Mouse (Mus musculus) ovary, postnatal 10 days (tissue): ENCODE measurements around the gene Gm26558.

Experiments
- DNase-seq: peaks from one replicate; pipeline ENCODE4 v3.0.0; 2022; ENCODE audit warnings: low spot score

Gene Gm26558

DNA sequence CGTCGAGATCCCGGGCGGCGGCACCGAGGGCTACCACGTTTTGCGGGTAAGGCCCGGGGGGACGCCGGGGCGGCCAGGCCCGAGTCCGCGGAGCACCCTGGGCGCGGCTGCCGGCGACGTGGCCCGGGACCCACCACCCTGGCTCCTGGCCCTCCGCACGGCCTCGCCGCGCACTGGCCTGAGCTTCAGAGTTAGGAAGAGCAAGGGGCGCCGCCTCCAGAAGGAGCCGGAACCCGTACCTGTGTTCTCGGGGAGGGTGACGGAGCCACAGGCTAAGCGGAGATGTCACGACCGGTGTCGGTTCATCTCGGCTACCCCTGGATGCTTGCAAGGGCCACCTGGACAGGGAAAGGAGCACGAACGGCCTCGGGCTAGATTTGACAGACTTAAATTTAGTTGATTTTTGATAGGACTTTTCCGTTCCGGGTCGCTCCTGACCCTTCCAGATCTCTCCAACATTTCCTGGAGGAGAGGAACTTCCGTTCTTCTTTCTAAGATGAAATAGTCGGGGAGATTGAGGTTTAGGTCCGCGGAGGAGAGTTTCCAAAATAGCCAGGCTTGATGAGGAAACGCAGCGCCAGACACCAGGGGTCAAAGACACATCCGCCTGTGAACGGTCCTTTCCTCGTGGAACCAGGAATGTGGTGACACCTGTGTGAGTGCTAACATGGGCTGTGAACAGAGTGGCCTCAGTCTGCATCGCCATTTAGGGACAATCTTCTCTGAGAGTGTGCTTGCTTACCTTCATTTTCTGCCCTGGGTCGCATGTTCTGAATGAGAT is at the start of gene Gm26558:
Gm26558 (minus strand) TSS at position 394 of the 781 bp plus-strand sequence.
- DNase-seq, result peak; percentile 23

DNA sequence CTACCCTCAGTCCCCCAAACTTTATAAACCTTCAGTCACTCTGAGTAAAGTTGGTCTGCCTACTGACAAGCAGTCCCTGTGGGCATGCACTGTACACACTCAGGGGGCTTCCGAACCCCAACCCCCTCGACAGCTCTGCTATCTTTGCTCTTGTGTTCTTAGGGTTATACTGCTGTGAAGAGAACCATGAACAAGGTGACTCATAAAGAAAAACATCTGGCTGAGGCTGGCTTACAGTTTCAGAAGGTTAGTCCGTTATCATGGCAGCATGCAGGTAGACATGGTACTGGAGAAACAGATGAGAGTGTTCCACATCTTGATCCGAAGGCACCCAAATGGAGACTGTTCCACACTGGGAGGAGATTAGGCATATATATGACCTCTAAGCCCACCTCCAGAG is 49.0 kb upstream of the Gm26558 start:
- no peak for DNase-seq

GRCm38 (mm10) chr2:70710236-70710635 is 48.3 kb upstream of the Gm26558 start:
- DNase-seq, result no peak

- no peak for DNase-seq
Measured at GRCm38 (mm10) chr2:70708986-70709730, 47.2 kb upstream of the Gm26558 start.

- no peak for DNase-seq
Measured at GRCm38 (mm10) chr2:70702403-70702802, 40.5 kb upstream of the Gm26558 start.

GRCm38 (mm10) chr2:70701571-70701970 is 39.7 kb upstream of the Gm26558 start:
- no peak for DNase-seq

DNA sequence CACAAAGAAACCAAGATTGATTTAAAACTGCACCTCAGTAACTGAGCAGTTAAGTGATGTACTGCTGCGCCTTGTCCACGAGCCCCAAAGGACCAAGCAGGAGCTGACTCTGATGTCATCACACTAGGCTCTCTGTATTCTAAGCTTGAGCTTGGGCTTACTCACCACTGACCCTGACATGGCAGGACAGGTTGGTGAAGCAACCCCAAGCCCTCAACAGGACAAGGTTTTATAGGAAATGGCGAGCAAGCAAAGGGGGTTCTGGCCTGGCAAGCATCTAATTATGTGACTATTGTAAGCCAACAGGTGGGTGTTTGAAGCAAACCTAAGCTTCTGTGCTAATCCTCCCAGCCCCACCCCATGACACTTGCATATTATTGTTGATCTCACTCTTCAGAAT is 38.9 kb upstream of the Gm26558 start:
- DNase-seq, result no peak

DNA sequence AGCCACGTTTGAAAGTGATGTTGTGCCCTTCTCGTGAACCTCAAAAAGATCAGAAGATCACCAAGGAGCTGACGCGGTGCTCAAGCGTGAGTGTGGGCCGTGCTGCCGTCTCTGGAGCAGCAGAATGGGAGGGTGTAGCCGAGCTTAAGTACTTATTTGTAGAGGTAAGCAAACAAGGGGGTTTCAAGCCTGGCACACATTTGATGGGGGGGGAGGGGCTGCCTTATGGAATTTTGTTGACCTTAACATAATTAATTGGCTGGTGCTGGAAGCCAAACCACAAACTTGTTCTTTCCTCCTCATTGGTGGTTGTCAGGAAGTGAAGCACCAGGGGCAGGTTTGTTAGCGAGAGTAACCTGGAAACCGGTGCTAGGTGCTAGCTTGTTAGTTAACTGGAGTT is 33.8 kb upstream of the Gm26558 start:
- no peak for DNase-seq

- DNase-seq, result no peak
Measured at GRCm38 (mm10) chr2:70690195-70690594, 28.3 kb upstream of the Gm26558 start.

DNA sequence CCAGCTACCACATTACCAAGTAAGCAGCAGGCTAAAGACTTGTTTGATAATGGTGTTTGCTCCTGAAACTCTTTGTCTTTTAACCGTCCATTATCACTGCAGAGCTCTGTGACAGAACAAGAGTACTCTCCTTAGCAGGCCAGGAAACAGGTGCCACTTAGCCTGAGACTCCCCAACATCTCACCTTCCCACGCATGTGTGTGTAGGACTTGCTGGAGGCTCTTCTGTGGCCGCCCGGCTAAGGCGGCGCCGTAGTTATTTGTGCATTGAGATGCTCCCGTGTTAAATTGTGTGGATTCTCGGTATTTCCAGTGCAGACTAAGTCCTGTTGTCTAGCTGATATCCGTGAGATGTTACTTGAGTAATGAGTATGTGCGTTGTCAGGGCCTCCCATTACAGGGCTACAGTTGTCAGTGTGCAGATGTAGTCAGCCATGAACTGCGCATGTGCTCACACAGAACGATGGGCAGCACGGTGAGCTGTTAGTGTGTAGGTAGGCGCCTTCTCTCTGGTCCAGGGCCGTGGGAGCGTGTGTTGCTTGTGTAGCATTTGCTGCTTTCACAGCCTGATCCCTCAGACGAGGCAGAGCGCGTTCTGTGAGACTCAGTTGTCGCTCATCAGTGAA is 26.7 kb upstream of the Gm26558 start:
- no peak for DNase-seq

GRCm38 (mm10) chr2:70682324-70682723 is 20.4 kb upstream of the Gm26558 start:
- no peak for DNase-seq

- no peak for DNase-seq
Measured at GRCm38 (mm10) chr2:70673445-70674126, 11.7 kb upstream of the Gm26558 start.

DNA sequence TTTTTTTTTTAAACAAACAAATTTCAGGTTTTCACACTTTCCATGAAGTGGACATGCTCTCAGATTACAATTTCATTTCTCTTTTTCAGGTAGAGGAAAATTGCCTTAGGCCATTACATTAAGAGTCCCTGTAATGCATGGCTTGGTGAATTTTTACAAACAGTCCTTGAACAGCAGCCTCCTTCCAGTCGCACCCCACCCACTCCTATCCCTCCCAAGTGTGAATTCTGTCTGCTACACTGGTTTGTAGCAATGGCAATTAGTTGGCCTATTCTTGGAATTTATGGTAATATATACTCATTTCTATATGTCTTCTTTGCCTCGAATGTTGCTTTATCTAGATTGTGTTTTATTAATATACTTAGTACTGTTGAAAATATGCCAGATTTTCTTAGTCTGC is 10.6 kb upstream of the Gm26558 start:
- no peak for DNase-seq

DNA sequence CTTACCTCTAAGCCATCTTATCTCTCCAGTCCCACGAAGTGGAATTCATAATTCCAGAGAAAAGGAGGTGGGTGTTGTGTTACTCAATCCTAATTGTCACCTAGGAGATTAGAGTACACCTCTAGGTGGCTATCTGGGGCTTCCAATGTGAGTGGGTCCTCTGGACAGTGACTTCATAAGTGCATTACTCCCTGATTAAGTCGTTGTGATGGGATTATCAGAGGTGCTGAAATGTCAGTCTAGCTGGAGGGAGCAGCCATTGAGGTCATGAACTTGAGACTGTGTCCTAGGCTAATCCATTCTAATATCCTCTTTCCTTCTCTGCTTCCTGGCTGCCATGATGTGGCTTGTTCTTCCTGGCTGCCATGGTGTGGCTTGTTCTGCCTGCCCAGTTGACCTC is 8.0 kb upstream of the Gm26558 start:
- DNase-seq, result no peak

DNA sequence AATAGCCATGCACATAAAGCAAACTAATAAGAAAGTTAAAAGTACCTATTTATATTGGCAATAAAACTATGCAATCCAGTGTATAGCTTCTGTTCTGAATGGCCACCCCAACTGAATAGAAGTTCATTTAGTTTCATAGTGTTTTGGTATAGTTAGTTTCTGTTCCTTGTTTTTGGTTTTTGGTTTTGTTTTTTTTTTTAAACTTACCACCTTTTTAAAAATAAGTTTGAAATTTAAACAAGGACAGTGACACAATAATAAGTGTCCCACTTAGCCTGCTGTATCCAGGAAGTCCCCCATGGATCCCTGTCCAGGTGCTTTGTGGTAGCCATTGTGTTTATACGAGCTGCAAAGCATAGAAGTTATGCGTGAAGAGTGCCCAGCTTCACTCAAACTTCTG is 7.3 kb upstream of the Gm26558 start:
- no peak for DNase-seq

DNA sequence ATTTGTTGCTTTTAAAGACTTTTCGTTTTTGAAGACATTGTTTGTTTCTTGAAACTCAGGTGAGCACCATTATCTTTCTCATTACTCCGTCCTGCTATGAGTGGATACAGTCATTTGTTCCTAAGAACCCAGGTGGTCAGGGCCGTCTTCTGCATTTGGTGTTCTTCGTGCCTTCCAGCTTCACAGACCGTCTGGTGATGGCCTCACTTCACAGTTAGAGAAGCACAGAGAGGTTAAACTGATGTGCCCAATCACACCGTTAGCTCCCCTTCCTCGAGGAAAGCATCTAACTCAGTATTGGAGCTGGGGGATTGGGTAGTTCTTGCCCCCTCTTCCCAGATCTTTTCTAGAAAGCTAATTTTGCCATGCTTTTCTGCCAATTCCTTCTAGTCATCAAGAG is 5.1 kb upstream of the Gm26558 start:
- DNase-seq, result no peak

DNA sequence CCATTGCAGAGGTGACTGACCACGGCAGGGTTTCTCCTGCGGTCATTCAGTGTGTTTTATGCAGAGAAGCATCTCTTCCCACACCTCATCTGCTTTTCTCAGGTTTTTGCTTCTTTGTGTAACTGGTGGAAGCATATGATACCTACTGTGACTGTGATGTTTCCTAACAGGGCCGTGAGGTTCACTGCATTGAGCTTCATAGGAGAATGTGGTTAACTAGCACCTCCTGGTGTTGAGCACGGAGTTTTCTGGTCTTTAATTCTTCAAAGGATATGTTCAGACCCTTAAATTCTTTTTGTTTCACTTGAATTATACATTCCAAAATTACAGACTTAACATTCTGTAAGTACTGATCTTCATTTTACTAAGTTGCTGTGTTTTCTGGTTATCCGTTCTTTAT is 1.9 kb upstream of the Gm26558 start:
- no peak for DNase-seq

GRCm38 (mm10) chr2:70660887-70661714 is 807 bp downstream of the Gm26558 start, which contains the start of gene Gorasp2:
Gorasp2 (plus strand) TSS chr2:70661576.
- DNase-seq, result peak; percentile 85

- no peak for DNase-seq
Measured at GRCm38 (mm10) chr2:70657083-70657482, 4.8 kb downstream of the Gm26558 start.

DNA sequence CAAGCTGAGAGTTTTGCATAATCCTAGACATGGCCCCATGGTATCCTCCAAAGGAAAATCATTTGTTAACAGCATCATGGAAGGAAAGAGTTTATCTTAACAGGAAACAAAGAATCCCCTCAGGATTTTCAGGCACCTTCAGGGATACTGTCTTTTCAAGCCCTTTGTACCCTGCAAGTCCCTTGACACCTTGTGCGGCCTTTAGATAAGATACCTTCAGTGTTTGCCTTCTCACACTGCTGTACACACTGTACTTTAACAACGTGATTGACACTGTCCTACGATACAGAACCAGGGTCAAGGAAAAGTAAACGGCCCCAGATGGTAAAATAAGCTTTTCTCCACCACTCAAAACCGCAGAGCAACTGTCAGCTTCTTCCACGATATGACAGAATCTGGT is 10.1 kb downstream of the Gm26558 start:
- DNase-seq, result no peak

DNA sequence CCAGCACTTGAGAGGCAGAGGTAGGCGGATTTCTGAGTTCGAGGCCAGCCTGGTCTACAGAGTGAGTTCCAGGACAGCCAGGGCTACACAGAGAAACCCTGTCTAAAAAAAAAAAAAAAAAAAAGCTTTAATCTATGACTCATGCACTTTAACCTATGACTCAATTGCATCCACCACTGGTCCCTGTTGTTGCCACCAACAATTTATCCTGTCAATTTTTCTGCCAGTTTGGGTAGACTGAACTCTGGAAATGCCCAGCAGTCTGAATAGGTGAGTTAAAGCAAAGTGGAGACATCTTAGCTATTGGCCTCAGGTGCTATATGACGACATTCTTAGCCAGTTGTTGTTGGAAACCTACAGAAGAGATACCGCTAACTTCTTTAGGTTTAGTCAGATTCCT is 12.4 kb downstream of the Gm26558 start:
- DNase-seq, result no peak

- DNase-seq, result no peak
Measured at GRCm38 (mm10) chr2:70648271-70648670, 13.6 kb downstream of the Gm26558 start.
